Mouse (Mus musculus): ENCODE data around the gene Amn.

DNA sequence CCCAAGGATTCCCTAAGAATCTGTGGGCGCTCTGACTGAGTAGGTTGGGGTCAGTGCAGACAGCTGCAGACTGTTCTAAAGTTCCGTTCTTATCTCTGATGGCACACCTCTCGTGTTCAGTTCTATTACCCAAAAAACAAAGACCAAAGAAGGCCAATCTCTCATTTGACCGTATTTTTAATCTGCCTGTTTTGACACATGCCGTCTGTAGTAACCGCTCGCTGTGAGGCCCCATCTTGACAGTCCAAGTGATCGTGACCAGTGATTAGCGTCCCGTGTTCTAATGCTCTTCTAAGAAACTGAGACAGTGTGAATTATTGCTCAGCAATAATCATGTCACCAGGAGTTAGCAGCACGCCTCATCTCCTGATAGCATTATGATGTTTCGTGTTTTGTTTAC is 4.3 kb upstream of the Amn start:
- TF ChIP-seq CTCF (IDR thresholded peaks at IDR 0.05; ENCODE audit: borderline replicate concordance, extremely low read depth, insufficient read depth, insufficient read length) (no peak), POLR2A (IDR thresholded peaks at IDR 0.05; ENCODE audit: borderline replicate concordance, extremely low read depth, insufficient read depth, insufficient read length, poor library complexity, severe bottlenecking) (no peak)

All from brain, embryonic 14.5 days (tissue).